Mouse (Mus musculus) layer of hippocampus, postnatal 10 days (tissue): ENCODE results near the gene Hist1h2ag. TPM values are rescaled to one million over a fixed set of nuclear protein-coding genes. Genes with fewer than 3 reads are reported as not detected.
A peak's percentile ranks its signal among the peaks of the same experiment; 100 is the strongest.

Experiments
- DNase-seq, 2 experiments: peaks; one replicate each; pipeline ENCODE4 v3.0.0; 2021; ENCODE audit warnings: low spot score in 2 of 2
- total RNA-seq, 2 experiments: library from RNA; stranded (reverse); gene quantifications; 2 replicates each; pipeline ENCODE4 v1.2.3; 2021

The Hist1h2ag gene
- total RNA-seq, 2 experiments from 2014 or later = 33.8 to 36.8 TPM

- peak in 1 of 2 experiments; percentile 28 for DNase-seq
Observed at GRCm38 (mm10) chr13:22013716-22014115, 29.0 kb downstream of the Hist1h2ag start.

GRCm38 (mm10) chr13:22009642-22010041 is 33.1 kb downstream of the Hist1h2ag start, which contains the start of gene Prss16:
Prss16 (minus strand) TSS chr13:22009742.
- DNase-seq = no peak

GRCm38 (mm10) chr13:22008707-22009106 is 34.0 kb downstream of the Hist1h2ag start:
- DNase-seq = no peak

- DNase-seq = no peak
Observed at GRCm38 (mm10) chr13:22007872-22008271, 34.9 kb downstream of the Hist1h2ag start.

- no peak for DNase-seq
Observed at GRCm38 (mm10) chr13:22007121-22007510, 35.6 kb downstream of the Hist1h2ag start.

GRCm38 (mm10) chr13:22006334-22007120 is 36.2 kb downstream of the Hist1h2ag start:
- no peak for DNase-seq

GRCm38 (mm10) chr13:22005605-22006333 is 37.0 kb downstream of the Hist1h2ag start:
- peak in 1 of 2 experiments; percentile 41 for DNase-seq

GRCm38 (mm10) chr13:22001823-22002222 is 40.9 kb downstream of the Hist1h2ag start:
- DNase-seq = no peak

GRCm38 (mm10) chr13:22001346-22001745 is 41.4 kb downstream of the Hist1h2ag start:
- DNase-seq = no peak

- DNase-seq = no peak
Observed at GRCm38 (mm10) chr13:21999147-21999546, 43.6 kb downstream of the Hist1h2ag start.

GRCm38 (mm10) chr13:21998412-21998811 is 44.3 kb downstream of the Hist1h2ag start:
- DNase-seq = no peak

- no peak for DNase-seq
Observed at GRCm38 (mm10) chr13:21997821-21998220, 44.9 kb downstream of the Hist1h2ag start.

GRCm38 (mm10) chr13:21997201-21997820 is 45.4 kb downstream of the Hist1h2ag start:
- DNase-seq = no peak

GRCm38 (mm10) chr13:21996840-21997185 is 45.9 kb downstream of the Hist1h2ag start:
- no peak for DNase-seq

GRCm38 (mm10) chr13:21996101-21996839 is 46.5 kb downstream of the Hist1h2ag start:
- no peak for DNase-seq

- peak; percentile 14 to 35 for DNase-seq
Observed at GRCm38 (mm10) chr13:21995331-21995914, 47.3 kb downstream of the Hist1h2ag start.

- no peak for DNase-seq
Observed at GRCm38 (mm10) chr13:21994896-21995295, 47.8 kb downstream of the Hist1h2ag start.

GRCm38 (mm10) chr13:21993957-21994738 is 48.6 kb downstream of the Hist1h2ag start:
- DNase-seq = peak in 1 of 2 experiments; percentile 38

GRCm38 (mm10) chr13:21992550-21992949 is 50.2 kb downstream of the Hist1h2ag start:
- DNase-seq = no peak
